Mouse (Mus musculus): ENCODE results near the gene Myo1c.

- no peak for TF ChIP-seq POLR2A (IDR thresholded peaks at IDR 0.05; ENCODE audit: insufficient read length, low read depth)
- no peak for TF ChIP-seq MAX (IDR thresholded peaks at IDR 0.05; ENCODE audit: low read depth)
- TF ChIP-seq TCF12 (IDR thresholded peaks at IDR 0.05; ENCODE audit: insufficient read depth, poor library complexity, severe bottlenecking) = no peak
- TF ChIP-seq USF1 (IDR thresholded peaks at IDR 0.05; ENCODE audit: low read depth) = no peak
- no peak for TF ChIP-seq MYOD1 (IDR thresholded peaks at IDR 0.05; ENCODE audit: control insufficient read depth in 1 of 3, insufficient read length in 2 of 3, low read depth in 2 of 3)
- TF ChIP-seq E2F4 (IDR thresholded peaks at IDR 0.05; ENCODE audit: insufficient read depth) = no peak
Observed at GRCm38 (mm10) chr11:75688132-75688531, 37.8 kb downstream of the Myo1c start.
